Mouse (Mus musculus) T-helper 17 cell (primary cell): ENCODE results near the gene Nbl1.

Experiments
- in situ Hi-C, 2 experiments: fragments of 300-600 bp; cut with MboI, MseI; formaldehyde crosslinking; loops; 1 replicate in 1 of 2; 2 replicates in 1 of 2; pipeline ENCODE4 v1.15.1; 2025; ENCODE audit warnings: high pct_unique_total_duplicates in 2 of 2

Nbl1 gene

DNA sequence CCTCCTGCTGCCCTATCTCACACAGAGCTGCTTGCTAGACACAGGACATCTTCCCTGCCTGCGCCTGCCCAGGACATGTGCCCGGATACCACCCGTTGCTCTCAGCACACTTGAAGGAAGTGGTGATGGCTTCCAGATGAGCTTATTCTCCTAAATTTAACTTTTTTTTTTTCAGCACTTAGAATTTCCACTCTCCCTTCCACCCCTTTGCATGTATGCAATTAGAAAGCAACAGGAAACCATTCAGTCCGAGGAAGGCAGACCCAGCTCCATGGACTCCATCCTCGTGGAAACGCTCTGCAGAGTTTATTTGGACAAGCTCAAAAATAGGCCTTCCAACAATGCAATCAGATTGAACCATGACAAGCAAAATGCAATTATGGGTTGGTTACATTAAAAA, 8.8 kb upstream of the Nbl1 start:
- in situ Hi-C loops: no loop called here

GRCm38 (mm10) chr4:139100326-139100725, 7.5 kb upstream of the Nbl1 start:
- in situ Hi-C loops: no loop called here

DNA sequence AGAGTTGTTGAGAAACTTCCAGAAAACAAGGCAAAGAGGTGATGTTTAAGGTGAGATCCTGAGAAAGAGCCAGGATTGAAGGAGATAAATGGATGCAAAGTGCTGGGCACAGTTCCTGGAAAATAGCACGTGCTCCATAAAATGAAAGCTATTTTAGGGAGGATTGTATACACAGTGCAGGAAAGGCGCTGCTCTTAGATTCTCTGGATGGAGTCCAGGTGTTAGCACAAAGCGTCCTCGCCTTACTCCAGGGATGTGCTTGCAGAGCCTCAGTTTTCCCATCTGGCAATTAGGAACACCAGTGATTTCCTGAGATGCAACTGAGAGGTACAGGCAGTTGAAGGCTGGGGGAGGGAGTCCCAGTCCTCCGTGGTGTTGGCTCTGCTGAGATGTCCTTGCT, 3.4 kb upstream of the Nbl1 start:
- in situ Hi-C loops: loop anchor here in 1 of 2 experiments (25.0 kb wide), 1 partner anchor 166 kb away; no protein-coding TSS in a partner anchor

DNA sequence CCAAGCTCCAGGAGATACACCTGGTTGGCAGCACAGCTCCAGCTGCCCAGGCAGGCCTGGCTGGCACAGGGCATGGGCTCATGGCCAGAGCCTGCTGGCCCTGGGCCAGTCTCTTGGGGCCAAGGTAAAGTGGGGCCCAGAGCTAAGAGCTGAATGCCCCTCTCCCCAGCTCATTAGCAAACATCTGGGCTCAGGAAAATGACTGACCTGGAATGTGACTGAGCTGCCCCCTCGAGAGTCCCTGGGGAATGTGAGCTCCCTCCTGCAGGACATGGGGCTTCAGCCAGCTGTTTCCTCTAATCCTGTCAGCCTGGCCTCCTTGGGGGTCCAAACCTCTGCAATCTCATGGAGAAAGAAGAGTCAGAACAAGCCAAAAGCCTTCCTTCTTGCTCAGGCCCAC, 2.6 kb upstream of the Nbl1 start:
- in situ Hi-C loops: loop anchor here in 1 of 2 experiments (25.0 kb wide), 1 partner anchor 167 kb away; no protein-coding TSS in a partner anchor

- in situ Hi-C loops: loop anchor here in 1 of 2 experiments (25.0 kb wide), 1 partner anchor 169 kb away; no protein-coding TSS in a partner anchor
These were observed 370 bp upstream of the Nbl1 start for GRCm38 (mm10) chr4:139093196-139093530.

DNA sequence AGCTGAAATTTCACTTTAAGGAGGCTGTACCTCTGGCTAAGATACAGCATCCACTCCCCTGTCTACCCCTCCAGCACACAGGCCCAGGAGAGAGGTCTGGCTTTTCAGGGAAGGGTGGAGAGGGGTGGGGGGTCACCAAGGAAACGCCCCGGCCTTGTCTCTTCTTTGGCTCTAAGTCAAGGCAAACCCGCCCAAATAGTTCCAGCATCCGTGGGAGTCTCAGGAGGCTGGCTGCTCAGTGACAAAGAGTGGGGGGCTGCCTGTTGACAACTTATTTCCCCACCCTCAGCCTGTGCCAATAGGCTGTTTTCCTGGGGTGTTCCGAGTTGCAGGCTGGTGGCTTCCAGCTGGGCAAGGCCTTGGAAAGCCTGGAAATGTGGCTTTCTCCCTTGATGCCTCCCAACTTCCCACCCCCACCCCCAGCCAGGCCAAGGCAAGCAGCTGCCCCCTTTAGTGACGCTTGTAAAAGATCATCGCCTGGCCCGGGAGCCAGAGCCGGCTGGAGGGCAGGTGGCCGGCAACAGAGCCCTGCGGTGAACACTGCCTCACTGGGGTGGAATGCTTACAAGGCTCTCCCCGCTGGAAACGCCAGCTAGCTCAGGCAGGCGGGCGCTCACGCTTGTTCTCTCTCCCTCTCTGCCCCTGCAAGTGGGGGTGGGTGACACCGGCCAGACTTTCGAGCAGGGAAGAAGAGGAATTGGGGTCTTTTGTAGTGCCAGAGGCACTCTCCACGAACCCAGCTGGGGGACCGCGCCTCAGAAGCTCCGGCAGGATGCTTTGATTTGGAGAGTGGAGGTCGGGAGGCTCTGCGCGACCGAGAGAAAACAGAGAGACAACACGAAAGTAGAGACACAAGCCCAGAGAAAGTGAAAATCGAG, 1.1 kb downstream of the Nbl1 start:
- in situ Hi-C loops: loop anchor here in 1 of 2 experiments (25.0 kb wide), 1 partner anchor 171 kb away; no protein-coding TSS in a partner anchor

- in situ Hi-C loops: loop anchor here in 1 of 2 experiments (25.0 kb wide), 1 partner anchor 171 kb away; no protein-coding TSS in a partner anchor
These were observed 1.7 kb downstream of the Nbl1 start for GRCm38 (mm10) chr4:139091066-139091465.

DNA sequence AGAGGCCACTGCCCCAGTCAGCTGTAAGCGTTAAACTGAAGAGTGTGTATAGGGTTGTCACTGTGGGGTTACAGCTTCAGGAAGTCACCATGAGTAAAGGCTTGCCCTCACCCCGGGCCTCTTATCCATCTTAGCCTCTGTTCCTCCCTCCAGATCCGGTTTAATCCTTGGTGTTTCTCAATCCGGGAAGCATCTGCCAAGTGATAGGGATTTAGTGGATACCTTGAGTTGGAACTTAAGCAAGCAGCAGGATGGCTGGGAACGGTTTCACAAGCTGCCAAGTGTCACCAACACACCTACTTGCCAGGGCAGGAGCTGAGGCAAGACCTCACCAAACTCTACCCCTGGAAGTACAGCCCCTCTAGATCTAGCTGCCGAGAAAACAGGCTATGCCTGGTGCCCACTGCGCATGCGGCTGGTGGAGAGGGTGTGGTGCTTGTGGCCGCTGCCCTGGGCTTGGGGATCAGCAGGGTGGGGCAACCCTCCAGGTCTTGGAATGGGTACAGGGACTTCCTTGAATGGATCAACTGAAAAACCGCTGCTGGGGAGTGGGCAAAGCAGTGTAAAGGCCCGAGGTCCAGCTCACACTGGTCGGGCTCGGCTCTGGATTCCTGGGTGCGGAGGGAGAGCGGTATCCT, 2.4 kb downstream of the Nbl1 start:
- in situ Hi-C loops: loop anchor here in 1 of 2 experiments (25.0 kb wide), 1 partner anchor 172 kb away; no protein-coding TSS in a partner anchor

DNA sequence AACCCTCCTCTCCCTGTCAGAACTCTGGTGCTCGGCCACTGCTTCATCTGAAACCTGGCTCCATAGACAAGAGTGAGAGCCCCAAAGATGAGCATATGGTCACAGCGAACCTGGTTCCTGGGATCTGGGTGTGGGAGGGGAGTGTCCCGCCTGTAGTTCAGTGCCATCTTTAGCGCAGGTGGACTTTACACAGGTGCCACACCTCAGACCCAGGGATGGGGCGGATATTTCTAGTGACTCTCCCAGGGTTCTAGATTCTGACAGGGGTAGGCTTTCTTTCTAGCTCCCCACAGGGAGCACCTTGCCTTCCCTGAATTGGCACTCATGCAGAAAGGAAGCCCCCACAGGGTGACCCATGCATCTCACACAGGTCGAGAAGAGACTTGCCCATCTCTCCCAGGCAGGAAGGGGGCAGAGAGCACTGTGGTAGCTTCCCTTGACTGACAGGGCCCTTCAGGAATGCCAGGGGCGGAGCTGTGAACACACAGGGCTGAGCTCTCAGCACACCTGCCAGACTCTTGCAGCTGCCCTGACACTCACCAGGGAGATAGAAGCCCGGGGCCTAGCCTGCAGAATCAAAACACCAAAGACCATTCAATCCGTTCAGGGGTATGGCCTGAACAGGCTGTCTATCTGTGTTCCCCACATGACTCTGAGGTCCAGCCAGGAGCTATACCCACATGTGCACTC, 3.7 kb downstream of the Nbl1 start:
- in situ Hi-C loops: loop anchor here (10.0 to 25.0 kb wide), 2 partner anchors 136 to 173 kb away; no protein-coding TSS in a partner anchor

GRCm38 (mm10) chr4:139086984-139087383, 5.8 kb downstream of the Nbl1 start:
- in situ Hi-C loops: loop anchor here (10.0 to 25.0 kb wide), 2 partner anchors 138 to 175 kb away; no protein-coding TSS in a partner anchor

- in situ Hi-C loops: loop anchor here (10.0 to 25.0 kb wide), 2 partner anchors 139 to 176 kb away; no protein-coding TSS in a partner anchor
These were observed 6.8 kb downstream of the Nbl1 start for GRCm38 (mm10) chr4:139086037-139086436.

- in situ Hi-C loops: loop anchor here (10.0 to 25.0 kb wide), 2 partner anchors 139 to 177 kb away; no protein-coding TSS in a partner anchor
These were observed 7.5 kb downstream of the Nbl1 start for GRCm38 (mm10) chr4:139085337-139085736.

GRCm38 (mm10) chr4:139082790-139083564, 9.8 kb downstream of the Nbl1 start:
- in situ Hi-C loops: loop anchor here (5.0 to 25.0 kb wide), 3 partner anchors 142 to 179 kb away; no protein-coding TSS in a partner anchor

GRCm38 (mm10) chr4:139081270-139081931, 11.4 kb downstream of the Nbl1 start:
- in situ Hi-C loops: loop anchor here (5.0 to 25.0 kb wide), 3 partner anchors 143 to 181 kb away; no protein-coding TSS in a partner anchor

- in situ Hi-C loops: loop anchor here (5.0 to 25.0 kb wide), 3 partner anchors 145 to 182 kb away; no protein-coding TSS in a partner anchor
These were observed 12.5 kb downstream of the Nbl1 start for GRCm38 (mm10) chr4:139080259-139080658.

- in situ Hi-C loops: loop anchor here in 1 of 2 experiments (25.0 kb wide), 1 partner anchor 183 kb away; no protein-coding TSS in a partner anchor
These were observed 13.4 kb downstream of the Nbl1 start for GRCm38 (mm10) chr4:139079439-139079838.

GRCm38 (mm10) chr4:139078726-139079125, 14.1 kb downstream of the Nbl1 start:
- in situ Hi-C loops: loop anchor here in 1 of 2 experiments (25.0 kb wide), 1 partner anchor 184 kb away; no protein-coding TSS in a partner anchor

DNA sequence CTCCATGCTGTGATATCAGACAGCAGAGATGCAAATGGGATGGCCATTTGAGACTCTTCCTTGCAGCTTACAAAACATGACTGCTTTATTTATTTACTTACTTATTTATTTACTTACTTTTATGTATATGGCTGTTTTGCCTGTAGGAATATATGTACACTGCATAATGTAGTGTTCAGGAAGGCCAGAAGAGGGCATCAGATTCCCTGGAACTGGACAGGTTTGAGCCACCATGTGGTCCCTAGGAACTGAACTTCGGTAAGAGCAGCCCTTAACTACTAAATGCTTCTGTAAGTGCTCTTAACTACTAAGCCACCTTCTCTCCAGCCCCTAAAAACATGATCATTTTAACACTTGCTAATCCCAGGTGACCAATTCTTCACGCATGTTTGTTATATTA, 14.5 kb downstream of the Nbl1 start:
- in situ Hi-C loops: loop anchor here in 1 of 2 experiments (25.0 kb wide), 1 partner anchor 184 kb away; no protein-coding TSS in a partner anchor

GRCm38 (mm10) chr4:139075915-139076314, 16.9 kb downstream of the Nbl1 start:
- in situ Hi-C loops: loop anchor here in 1 of 2 experiments (25.0 kb wide), 1 partner anchor 186 kb away; no protein-coding TSS in a partner anchor
